Mouse (Mus musculus) liver, embryonic 14.5 days (tissue): ENCODE data around the gene Olfr9. TPM values are rescaled to one million over a fixed set of nuclear protein-coding genes. Genes with fewer than 3 reads are reported as not detected.

ENCODE experiments used
- ATAC-seq: fragments of 200-750 bp; cut with Nextera tagmentation; 2 replicates; pipeline ENCODE4 v1.8.0; 2017; ENCODE audit warnings: moderate number of reproducible peaks, mild to moderate bottlenecking, moderate library complexity; ENCODE audit not compliant: insufficient read depth
- DNase-seq, 3 experiments: peaks; one replicate each; pipeline ENCODE4 v3.0.0-alpha.2; 2012 to 2013; ENCODE audit warnings: low read depth in 3 of 3, low spot score in 3 of 3
- H3K27ac ChIP-seq: fragments of 300-500 bp; sonication (generic); 2 replicates; pipeline ENCODE4 v1.5.1; 2014; ENCODE audit warnings: moderate library complexity, mild to moderate bottlenecking, control low read depth, inconsistent platforms
- H3K27me3 ChIP-seq: fragments of 300-500 bp; sonication (generic); 2 replicates; pipeline ENCODE4 v1.6.1; 2014; ENCODE audit warnings: mild to moderate bottlenecking, low read length, moderate library complexity; ENCODE audit not compliant: control insufficient read depth, insufficient read depth
- H3K36me3 ChIP-seq: fragments of 300-500 bp; sonication (generic); replicated peaks from 2 replicates; pipeline ENCODE4 v1.6.1; 2014; ENCODE audit warnings: low read depth; ENCODE audit not compliant: control insufficient read depth, insufficient read depth
- H3K4me1 ChIP-seq, 2 experiments: fragments of 200-500 bp in 1 of 2; fragments of 300-500 bp in 1 of 2; sonication (generic) in 1 of 2; replicated peaks; 2 replicates each; pipeline ENCODE4 v1.6.1; 2012 to 2014; ENCODE audit warnings: antibody characterized with exemption in 1 of 2, inconsistent platforms in 1 of 2, low read length in 1 of 2; ENCODE audit not compliant: control insufficient read depth in 2 of 2, insufficient read depth in 2 of 2
- H3K4me2 ChIP-seq: fragments of 300-500 bp; sonication (generic); 2 replicates; pipeline ENCODE4 v1.6.1; 2014; ENCODE audit warnings: low read depth, mild to moderate bottlenecking, control low read depth, moderate library complexity
- H3K4me3 ChIP-seq, 2 experiments: fragments of 200-500 bp in 1 of 2; fragments of 300-500 bp in 1 of 2; sonication (generic) in 1 of 2; 2 replicates each; pipeline ENCODE4 v1.5.1; 2012 to 2014; ENCODE audit warnings: low read depth in 2 of 2, low read length in 2 of 2, mild to moderate bottlenecking in 2 of 2, control low read depth in 1 of 2, inconsistent platforms in 1 of 2, moderate library complexity in 1 of 2; ENCODE audit not compliant: insufficient read depth in 1 of 2
- H3K9ac ChIP-seq: fragments of 300-500 bp; sonication (generic); replicated peaks from 2 replicates; pipeline ENCODE4 v1.6.1; 2014; ENCODE audit warnings: mild to moderate bottlenecking, control low read depth, moderate library complexity
- H3K9me3 ChIP-seq: fragments of 300-500 bp; sonication (generic); 2 replicates; pipeline ENCODE4 v1.6.1; 2016; ENCODE audit warnings: low read length, mixed read lengths; ENCODE audit not compliant: control insufficient read depth
- CTCF ChIP-seq: IDR thresholded peaks from 2 replicates; pipeline ENCODE4 v1.5.1; 2016; ENCODE audit warnings: antibody characterized with exemption, low read depth, control low read depth
- EP300 ChIP-seq: IDR thresholded peaks from 2 replicates; pipeline ENCODE4 v1.6.1; 2016; ENCODE audit warnings: antibody characterized with exemption, low read depth
- WGBS: fragments of 180-500 bp; shearing (Covaris S2); extraction: QIAGEN DNeasy Blood & Tissue Kit; methylation state at CpG from one replicate; pipeline ENCODE4 v1.1.7; 2014; ENCODE audit not compliant: insufficient replicate concordance; 5-methylcytosine and 5-hydroxymethylcytosine counted together
- polyA plus RNA-seq, 2 experiments: library from polyadenylated mRNA; depleted of rRNA in 1 of 2; stranded (reverse) in 1 of 2; unstranded in 1 of 2; fragments of >200 nt; fragmentation: Nextera tagmentation in 1 of 2; extraction: Ambion mirVana in 1 of 2; gene quantifications; 2 replicates each; pipeline versions ENCODE4 v1.2.1 to v1.2.3; 2012 to 2014

The Olfr9 gene
- polyA plus RNA-seq, 2 experiments: not detected

- peak in 2 of 3 experiments; percentile 9 for DNase-seq
- Histone ChIP-seq H3K4me3 (no peak overlapping the region), H3K4me2 (no peak overlapping the region), H3K9me3 (no peaks in the 10 kb centered on the region), H3K27ac (no peak overlapping the region), H3K27me3 (no peaks in the 10 kb centered on the region), H3K36me3 (no peaks in the 10 kb centered on the region), H3K4me1 (no peaks in the 10 kb centered on the region), H3K9ac (no peak overlapping the region)
- WGBS: 53% methylated on average over 3 of the region's 3 CpGs
- no peak for TF ChIP-seq EP300
- TF ChIP-seq CTCF: peak; percentile 72
- no peak for ATAC-seq
Measured at GRCm38 (mm10) chr10:129026018-129026662, 36.9 kb downstream of the Olfr9 start.

GRCm38 (mm10) chr10:129028343-129028742, 39.1 kb downstream of the Olfr9 start:
- no peaks in the 10 kb centered on the region for H3K36me3 ChIP-seq
- TF ChIP-seq EP300 (no peak), CTCF (no peak)
- no peaks in the 10 kb centered on the region for H3K9me3 ChIP-seq
- no peak overlapping the region for H3K4me3 ChIP-seq
- H3K4me2 ChIP-seq: no peak overlapping the region
- no peaks in the 10 kb centered on the region for H3K27me3 ChIP-seq
- H3K27ac ChIP-seq: no peak overlapping the region
- no peak for DNase-seq
- H3K9ac ChIP-seq: no peak overlapping the region
- no peak for ATAC-seq
- H3K4me1 ChIP-seq: no peaks in the 10 kb centered on the region
- 54% methylated on average over 2 of the region's 2 CpGs for WGBS

GRCm38 (mm10) chr10:129039796-129040195, 50.6 kb downstream of the Olfr9 start, which contains the start of gene Olfr764-ps1:
TSS of gene Olfr764-ps1 (minus strand) at chr10:129039896.
- 54% methylated on average over 3 of the region's 3 CpGs for WGBS
- Histone ChIP-seq H3K4me3 (no peak within 1 kb of the TSS), H3K4me2 (no peak within 1 kb of the TSS), H3K9me3 (no peaks in the 10 kb centered on the region), H3K27ac (no peak within 1 kb of the TSS), H3K4me1 (no peaks in the 10 kb centered on the region), H3K9ac (no peak within 1 kb of the TSS), H3K27me3 (no peaks in the 10 kb centered on the region), H3K36me3 (no peaks in the 10 kb centered on the region)
- ATAC-seq: no peak
- DNase-seq: no peak
- TF ChIP-seq CTCF (no peak), EP300 (no peak)

Other genes with a start within 250 kb of the Olfr9 start
- gene Dgka, start 244.6 kb upstream of the Olfr9 start, polyA plus RNA-seq (2012; rRNA removed): 1.4 and 1.6 TPM in 2 replicates
- 2.0 and 2.1 TPM in 2 replicates for gene Dgka, start 244.6 kb upstream of the Olfr9 start, polyA plus RNA-seq (2014; fragmentation: Nextera tagmentation; extraction: Ambion mirVana)
- gene Pym1, start 241.5 kb upstream of the Olfr9 start, polyA plus RNA-seq (2012; rRNA removed): 14.2 and 19.5 TPM in 2 replicates
- 12.4 and 15.3 TPM in 2 replicates for gene Pym1, start 241.5 kb upstream of the Olfr9 start, polyA plus RNA-seq (2014; fragmentation: Nextera tagmentation; extraction: Ambion mirVana)
- gene Mmp19, start 198.5 kb upstream of the Olfr9 start, polyA plus RNA-seq (2012; rRNA removed): 8.0 and 9.5 TPM in 2 replicates
- 8.3 and 8.9 TPM in 2 replicates for gene Mmp19, start 198.5 kb upstream of the Olfr9 start, polyA plus RNA-seq (2014; fragmentation: Nextera tagmentation; extraction: Ambion mirVana)
- 4.2 and 6.0 TPM in 2 replicates for gene Dnajc14, start 185.4 kb upstream of the Olfr9 start, polyA plus RNA-seq (2012; rRNA removed)
- gene Dnajc14, start 185.4 kb upstream of the Olfr9 start, polyA plus RNA-seq (2014; fragmentation: Nextera tagmentation; extraction: Ambion mirVana): 10.7 and 12.3 TPM in 2 replicates
- 2.1 and 2.9 TPM in 2 replicates for gene Tmem198b, start 185.1 kb upstream of the Olfr9 start, polyA plus RNA-seq (2012; rRNA removed)
- 0.99 and 1.5 TPM in 2 replicates for gene Tmem198b, start 185.1 kb upstream of the Olfr9 start, polyA plus RNA-seq (2014; fragmentation: Nextera tagmentation; extraction: Ambion mirVana)
- gene Sarnp, start 172.1 kb upstream of the Olfr9 start, polyA plus RNA-seq (2012; rRNA removed): 27.1 and 61.2 TPM in 2 replicates
- gene Sarnp, start 172.1 kb upstream of the Olfr9 start, polyA plus RNA-seq (2014; fragmentation: Nextera tagmentation; extraction: Ambion mirVana): 122 and 125 TPM in 2 replicates
- gene Ormdl2, start 167.8 kb upstream of the Olfr9 start, polyA plus RNA-seq (2012; rRNA removed): 43.1 and 47.8 TPM in 2 replicates
- 80.5 and 83.5 TPM in 2 replicates for gene Ormdl2, start 167.8 kb upstream of the Olfr9 start, polyA plus RNA-seq (2014; fragmentation: Nextera tagmentation; extraction: Ambion mirVana)
- 0.32 and 0.36 TPM in 2 replicates for gene Gdf11, start 97.7 kb upstream of the Olfr9 start, polyA plus RNA-seq (2012; rRNA removed)
- 0.16 and 0.23 TPM in 2 replicates for gene Gdf11, start 97.7 kb upstream of the Olfr9 start, polyA plus RNA-seq (2014; fragmentation: Nextera tagmentation; extraction: Ambion mirVana)
- gene Cd63, start 88.4 kb upstream of the Olfr9 start, polyA plus RNA-seq (2012; rRNA removed): 22.5 and 29.6 TPM in 2 replicates
- 73.0 and 85.0 TPM in 2 replicates for gene Cd63, start 88.4 kb upstream of the Olfr9 start, polyA plus RNA-seq (2014; fragmentation: Nextera tagmentation; extraction: Ambion mirVana)
- 12.1 and 12.3 TPM in 2 replicates for gene Rdh5, start 66.5 kb upstream of the Olfr9 start, polyA plus RNA-seq (2012; rRNA removed)
- gene Rdh5, start 66.5 kb upstream of the Olfr9 start, polyA plus RNA-seq (2014; fragmentation: Nextera tagmentation; extraction: Ambion mirVana): 13.6 and 15.8 TPM in 2 replicates
- 67.2 and 95.9 TPM in 2 replicates for gene Bloc1s1, start 65.4 kb upstream of the Olfr9 start, polyA plus RNA-seq (2012; rRNA removed)
- gene Bloc1s1, start 65.4 kb upstream of the Olfr9 start, polyA plus RNA-seq (2014; fragmentation: Nextera tagmentation; extraction: Ambion mirVana): 99.2 and 99.8 TPM in 2 replicates
- 0.09 and 0.19 TPM in 2 replicates for gene Itga7, start 55.6 kb upstream of the Olfr9 start, polyA plus RNA-seq (2012; rRNA removed)
- gene Itga7, start 55.6 kb upstream of the Olfr9 start, polyA plus RNA-seq (2014; fragmentation: Nextera tagmentation; extraction: Ambion mirVana): 0.04 and 0.15 TPM in 2 replicates
- gene Mettl7b, start 28.4 kb upstream of the Olfr9 start, polyA plus RNA-seq (2012; rRNA removed): not detected in 2 replicates
- gene Mettl7b, start 28.4 kb upstream of the Olfr9 start, polyA plus RNA-seq (2014; fragmentation: Nextera tagmentation; extraction: Ambion mirVana): not detected in 2 replicates
- gene Olfr763, start 21.4 kb downstream of the Olfr9 start, polyA plus RNA-seq (2012; rRNA removed): not detected in 2 replicates
- not detected in 2 replicates for gene Olfr763, start 21.4 kb downstream of the Olfr9 start, polyA plus RNA-seq (2014; fragmentation: Nextera tagmentation; extraction: Ambion mirVana)
- gene Olfr764-ps1, start 50.5 kb downstream of the Olfr9 start, polyA plus RNA-seq (2012; rRNA removed): not detected in 2 replicates
- gene Olfr764-ps1, start 50.5 kb downstream of the Olfr9 start, polyA plus RNA-seq (2014; fragmentation: Nextera tagmentation; extraction: Ambion mirVana): not detected in 2 replicates
- not detected in 2 replicates for gene Olfr765, start 60.6 kb downstream of the Olfr9 start, polyA plus RNA-seq (2012; rRNA removed)
- not detected in 2 replicates for gene Olfr765, start 60.6 kb downstream of the Olfr9 start, polyA plus RNA-seq (2014; fragmentation: Nextera tagmentation; extraction: Ambion mirVana)
- gene Olfr766-ps1, start 79.5 kb downstream of the Olfr9 start, polyA plus RNA-seq (2012; rRNA removed): not detected in 2 replicates
- gene Olfr766-ps1, start 79.5 kb downstream of the Olfr9 start, polyA plus RNA-seq (2014; fragmentation: Nextera tagmentation; extraction: Ambion mirVana): not detected in 2 replicates
- gene Olfr767, start 93.5 kb downstream of the Olfr9 start, polyA plus RNA-seq (2012; rRNA removed): not detected in 2 replicates
- not detected in 2 replicates for gene Olfr767, start 93.5 kb downstream of the Olfr9 start, polyA plus RNA-seq (2014; fragmentation: Nextera tagmentation; extraction: Ambion mirVana)
- not detected in 2 replicates for gene Olfr768, start 109.9 kb downstream of the Olfr9 start, polyA plus RNA-seq (2012; rRNA removed)
- gene Olfr768, start 109.9 kb downstream of the Olfr9 start, polyA plus RNA-seq (2014; fragmentation: Nextera tagmentation; extraction: Ambion mirVana): not detected in 2 replicates
- gene Olfr769, start 128.4 kb downstream of the Olfr9 start, polyA plus RNA-seq (2012; rRNA removed): not detected in 2 replicates
- gene Olfr769, start 128.4 kb downstream of the Olfr9 start, polyA plus RNA-seq (2014; fragmentation: Nextera tagmentation; extraction: Ambion mirVana): not detected in 2 replicates
- not detected in 2 replicates for gene Olfr770, start 149.6 kb downstream of the Olfr9 start, polyA plus RNA-seq (2012; rRNA removed)
- not detected in 2 replicates for gene Olfr770, start 149.6 kb downstream of the Olfr9 start, polyA plus RNA-seq (2014; fragmentation: Nextera tagmentation; extraction: Ambion mirVana)
- gene Olfr771, start 175.3 kb downstream of the Olfr9 start, polyA plus RNA-seq (2012; rRNA removed): not detected in 2 replicates
- not detected in 2 replicates for gene Olfr771, start 175.3 kb downstream of the Olfr9 start, polyA plus RNA-seq (2014; fragmentation: Nextera tagmentation; extraction: Ambion mirVana)
- gene Olfr772, start 188.5 kb downstream of the Olfr9 start, polyA plus RNA-seq (2012; rRNA removed): not detected in 2 replicates
- not detected in 2 replicates for gene Olfr772, start 188.5 kb downstream of the Olfr9 start, polyA plus RNA-seq (2014; fragmentation: Nextera tagmentation; extraction: Ambion mirVana)
- gene Olfr773, start 198.0 kb downstream of the Olfr9 start, polyA plus RNA-seq (2012; rRNA removed): not detected in 2 replicates
- not detected in 2 replicates for gene Olfr773, start 198.0 kb downstream of the Olfr9 start, polyA plus RNA-seq (2014; fragmentation: Nextera tagmentation; extraction: Ambion mirVana)
- not detected in 2 replicates for gene Olfr774, start 246.8 kb downstream of the Olfr9 start, polyA plus RNA-seq (2012; rRNA removed)
- gene Olfr774, start 246.8 kb downstream of the Olfr9 start, polyA plus RNA-seq (2014; fragmentation: Nextera tagmentation; extraction: Ambion mirVana): not detected in 2 replicates